ENCODE assay signal across 10 mouse cellular contexts in genomic region chr2:5824213-5824612, GRCm38 (mm10). TPM values are rescaled to one million over a fixed set of nuclear protein-coding genes. Genes with fewer than 3 reads are reported as not detected.
DNase-seq lines count a peak whose midpoint lies in the region; ATAC-seq lines count a peak whose summit lies in the region.
"Had no signal": no experiment of that assay in that cellular context is flagged by ENCODE, and none has a peak within 500 bp of the region (broad histone marks: within the 10 kb centered on the region; RNA-seq: fewer than 3 reads in every experiment).

No protein-coding gene starts in this region.

- H3K9me3 ChIP-seq in intestine, embryonic 14.5 days (ENCODE audit: control insufficient read depth, low read length): no peaks in the 10 kb centered on the region
- H3K9me3 ChIP-seq in intestine, embryonic 16.5 days (ENCODE audit: control insufficient read depth, low read length): no peaks in the 10 kb centered on the region
- no peaks in the 10 kb centered on the region for H3K9me3 ChIP-seq in embryonic facial prominence, embryonic 14.5 days (ENCODE audit: control insufficient read depth, low read length)
- H3K9me3 ChIP-seq: hindbrain, embryonic 15.5 days; midbrain, embryonic 12.5 days had no signal

- H3K27me3 ChIP-seq in intestine, embryonic 14.5 days (replicated peaks; ENCODE audit: control insufficient read depth, insufficient read depth, low read length): no peaks in the 10 kb centered on the region
- H3K27me3 ChIP-seq in intestine, embryonic 16.5 days (replicated peaks; ENCODE audit: control insufficient read depth, insufficient read depth, low read length): no peaks in the 10 kb centered on the region
- no peaks in the 10 kb centered on the region for H3K27me3 ChIP-seq in embryonic facial prominence, embryonic 14.5 days (replicated peaks; ENCODE audit: control insufficient read depth, insufficient read depth, low read length)
- H3K27me3 ChIP-seq: hindbrain, embryonic 15.5 days; midbrain, embryonic 12.5 days had no signal

- H3K9ac ChIP-seq in intestine, embryonic 14.5 days (ENCODE audit: low read length): no peak overlapping the region
- no peak overlapping the region for H3K9ac ChIP-seq in intestine, embryonic 16.5 days (ENCODE audit: low read depth, low read length)
- H3K9ac ChIP-seq in embryonic facial prominence, embryonic 14.5 days (ENCODE audit: low read depth, low read length): no peak overlapping the region
- H3K9ac ChIP-seq: hindbrain, embryonic 15.5 days; midbrain, embryonic 12.5 days had no signal

- no peak overlapping the region for H3K27ac ChIP-seq in intestine, embryonic 14.5 days (ENCODE audit: low read depth)
- no peak overlapping the region for H3K27ac ChIP-seq in intestine, embryonic 16.5 days (ENCODE audit: low read length)
- no peak overlapping the region for H3K27ac ChIP-seq in embryonic facial prominence, embryonic 14.5 days (replicated peaks; ENCODE audit: low read depth, low read length)
- H3K27ac ChIP-seq: hindbrain, embryonic 15.5 days; midbrain, embryonic 12.5 days had no signal

- H3K4me3 ChIP-seq in intestine, embryonic 14.5 days (ENCODE audit: low read depth, low read length): no peak overlapping the region
- H3K4me3 ChIP-seq in intestine, embryonic 16.5 days (ENCODE audit: low read length): no peak overlapping the region
- H3K4me3 ChIP-seq in embryonic facial prominence, embryonic 14.5 days (ENCODE audit: low read depth, low read length): no peak overlapping the region
- H3K4me3 ChIP-seq: hindbrain, embryonic 15.5 days; midbrain, embryonic 12.5 days had no signal

- 23% methylated on average over 1 of the region's 1 CpGs for WGBS in intestine, embryonic 14.5 days
- 34% methylated on average over 1 of the region's 1 CpGs for WGBS in intestine, embryonic 16.5 days
- WGBS in embryonic facial prominence, embryonic 14.5 days: 26% methylated on average over 1 of the region's 1 CpGs

- peaks cover 56% of the 10 kb centered on the region for H3K36me3 ChIP-seq in intestine, embryonic 14.5 days (ENCODE audit: control insufficient read depth, insufficient read depth, low read length)
- H3K36me3 ChIP-seq in intestine, embryonic 16.5 days (ENCODE audit: control insufficient read depth, insufficient read depth, low read length): peaks cover 15% of the 10 kb centered on the region
- peaks cover 66% of the 10 kb centered on the region for H3K36me3 ChIP-seq in embryonic facial prominence, embryonic 14.5 days (ENCODE audit: control insufficient read depth, insufficient read depth, low read length)

- no peak overlapping the region for H3K4me2 ChIP-seq in intestine, embryonic 14.5 days (ENCODE audit: low read length)
- H3K4me2 ChIP-seq in intestine, embryonic 16.5 days (ENCODE audit: low read depth, low read length): no peak overlapping the region
- no peak overlapping the region for H3K4me2 ChIP-seq in embryonic facial prominence, embryonic 14.5 days (ENCODE audit: low read depth, low read length)
- H3K4me2 ChIP-seq: hindbrain, embryonic 15.5 days; midbrain, embryonic 12.5 days had no signal

- DNase-seq in intestine, embryonic 14.5 days (ENCODE audit: low spot score): peak; percentile 48
- peak; percentile 19 for DNase-seq in thymus, postnatal 0 days (ENCODE audit: low spot score)
- DNase-seq in thymus, postnatal 4 days: no peak
- peak; percentile 27 for DNase-seq in embryonic facial prominence, embryonic 14.5 days (ENCODE audit: low spot score)
- DNase-seq in spleen, postnatal 14 days (ENCODE audit: low spot score in 2 of 2): no peak
- DNase-seq in heart, postnatal 4 days: no peak
- DNase-seq in spleen, adult 12 weeks (ENCODE audit: low spot score): no peak

- no peak for ATAC-seq in intestine, embryonic 14.5 days (replicated peaks; ENCODE audit: low FRiP score, low TSS enrichment, low read depth)
- ATAC-seq in intestine, embryonic 16.5 days: no peak
- no peak for ATAC-seq in embryonic facial prominence, embryonic 14.5 days (ENCODE audit: low read depth)

- no peaks in the 10 kb centered on the region for H3K4me1 ChIP-seq in intestine, embryonic 14.5 days (replicated peaks; ENCODE audit: control insufficient read depth, insufficient read depth, low read length)
- no peaks in the 10 kb centered on the region for H3K4me1 ChIP-seq in intestine, embryonic 16.5 days (ENCODE audit: control insufficient read depth, insufficient read depth, low read length)
- no peaks in the 10 kb centered on the region for H3K4me1 ChIP-seq in embryonic facial prominence, embryonic 14.5 days (ENCODE audit: control insufficient read depth, insufficient read depth, low read length)
- H3K4me1 ChIP-seq: hindbrain, embryonic 15.5 days; midbrain, embryonic 12.5 days had no signal

RNA-seq across cellular contexts. Expression of gene Nudt5, which starts 20.6 kb away (rescaled TPM):
- polyA plus RNA-seq in intestine, embryonic 14.5 days (2014; fragmentation: Nextera tagmentation; extraction: Ambion mirVana): 70.1 and 72.7 TPM in 2 replicates
- 59.4 and 66.8 TPM in 2 replicates for polyA plus RNA-seq in intestine, embryonic 16.5 days (2015; fragmentation: Nextera tagmentation; extraction: Ambion mirVana)
- polyA plus RNA-seq in thymus, postnatal 0 days (2015; fragmentation: Nextera tagmentation; extraction: Ambion mirVana): 75.2 and 90.3 TPM in 2 replicates
- 53.4 and 57.2 TPM in 2 replicates for polyA plus RNA-seq in embryonic facial prominence, embryonic 14.5 days (2014; fragmentation: Nextera tagmentation; extraction: Ambion mirVana)
- 10 to 100 TPM; 33.1 to 34.5 TPM for total RNA-seq in heart, postnatal 4 days (2021)

RNA-seq across cellular contexts. Expression of gene Cdc123, which starts 20.8 kb away (rescaled TPM):
- 267 TPM in 2 replicates for polyA plus RNA-seq in intestine, embryonic 14.5 days (2014; fragmentation: Nextera tagmentation; extraction: Ambion mirVana)
- polyA plus RNA-seq in intestine, embryonic 16.5 days (2015; fragmentation: Nextera tagmentation; extraction: Ambion mirVana): 208 and 227 TPM in 2 replicates
- 289 and 292 TPM in 2 replicates for polyA plus RNA-seq in thymus, postnatal 0 days (2015; fragmentation: Nextera tagmentation; extraction: Ambion mirVana)
- 259 and 265 TPM in 2 replicates for polyA plus RNA-seq in embryonic facial prominence, embryonic 14.5 days (2014; fragmentation: Nextera tagmentation; extraction: Ambion mirVana)
- 100 to 1,000 TPM in 1 of 2 experiments, 10 to 100 TPM in 1; 93.8 to 111 TPM for total RNA-seq in heart, postnatal 4 days (2021)

RNA-seq across cellular contexts. Expression of gene Gm13199, which starts 38.5 kb away (rescaled TPM):
- 1.3 TPM in 2 replicates for polyA plus RNA-seq in intestine, embryonic 14.5 days (2014; fragmentation: Nextera tagmentation; extraction: Ambion mirVana)
- 0.77 and 0.84 TPM in 2 replicates for polyA plus RNA-seq in intestine, embryonic 16.5 days (2015; fragmentation: Nextera tagmentation; extraction: Ambion mirVana)
- polyA plus RNA-seq in thymus, postnatal 0 days (2015; fragmentation: Nextera tagmentation; extraction: Ambion mirVana): 1.1 and 1.7 TPM in 2 replicates
- 1.1 and 1.5 TPM in 2 replicates for polyA plus RNA-seq in embryonic facial prominence, embryonic 14.5 days (2014; fragmentation: Nextera tagmentation; extraction: Ambion mirVana)
- under 1 TPM in 1 of 2 experiments, not detected in 1; 0.47 TPM for total RNA-seq in heart, postnatal 4 days (2021)

Comparison
In these comparisons a context has a peak if more than half of its experiments do, and no peak if none do; other contexts are left out.
1. DNase-seq: peak in intestine, embryonic 14.5 days (single experiment), thymus, postnatal 0 days (single experiment) and embryonic facial prominence, embryonic 14.5 days (single experiment); none in thymus, postnatal 4 days (single experiment), spleen, postnatal 14 days (0 of 2), heart, postnatal 4 days (single experiment) and spleen, adult 12 weeks (single experiment).